Mouse (Mus musculus) brain, embryonic 18.5 days (tissue): ENCODE results near the gene Tppp3.

Experiments
- DNase-seq: peaks from one replicate; pipeline ENCODE4 v3.0.0-alpha.2; 2012; ENCODE audit warnings: low read depth, low spot score

Gene Tppp3

DNA sequence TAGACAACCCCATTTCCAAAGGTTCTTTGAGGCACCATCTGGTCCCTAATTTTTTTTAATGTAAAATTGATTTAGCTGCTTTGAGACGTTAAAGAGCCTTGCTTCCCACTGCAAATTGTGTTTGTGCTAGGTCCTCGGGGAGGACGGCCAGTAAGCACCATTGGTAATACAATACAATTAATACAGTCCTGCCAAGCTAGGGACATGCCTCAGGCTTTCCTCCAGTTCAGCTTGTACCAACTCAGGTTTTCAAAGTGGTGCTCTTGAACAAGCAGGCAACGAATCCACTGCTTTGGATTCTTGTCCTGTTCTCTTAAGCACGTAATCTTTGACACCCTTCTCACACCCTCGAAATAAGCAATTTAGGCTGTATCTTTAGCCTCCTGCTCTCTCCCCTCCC lies 38.3 kb downstream of the Tppp3 start:
- no peak for DNase-seq

DNA sequence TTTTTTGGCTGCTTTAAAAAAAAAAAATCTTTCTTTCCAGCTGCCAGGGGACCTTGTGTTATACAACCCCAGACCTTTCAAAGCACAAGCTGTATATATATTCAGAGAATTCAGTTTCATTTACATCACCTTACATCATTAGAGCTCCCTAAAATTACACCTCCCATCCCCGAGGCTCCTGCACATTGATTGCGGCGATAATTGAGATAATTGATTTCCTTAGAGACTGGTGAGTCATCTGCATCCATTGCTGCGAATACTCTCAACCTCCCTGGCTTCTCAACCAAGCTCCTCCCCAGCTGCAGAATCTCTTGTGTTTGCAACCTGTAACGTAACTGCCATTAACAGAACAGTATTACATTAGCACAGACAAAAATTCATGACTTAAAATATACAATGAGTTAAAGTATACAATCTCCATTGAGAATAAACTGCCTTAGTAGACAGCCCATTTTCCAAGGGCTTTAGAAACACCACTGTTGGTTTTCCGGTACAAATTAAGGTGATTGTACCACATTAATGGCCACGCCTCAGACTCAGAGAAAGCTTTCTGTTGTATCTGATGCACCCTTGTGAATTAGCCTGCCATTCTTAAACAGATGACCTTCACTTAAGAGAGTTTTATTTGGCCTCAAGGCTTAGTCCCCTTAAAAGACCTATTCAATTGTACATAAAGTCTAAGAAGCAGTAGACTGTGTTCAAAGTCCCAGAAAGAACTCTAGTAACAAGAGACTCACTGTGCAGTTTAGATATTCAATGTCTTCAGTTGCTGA lies 39.4 kb downstream of the Tppp3 start:
- DNase-seq = no peak

DNA sequence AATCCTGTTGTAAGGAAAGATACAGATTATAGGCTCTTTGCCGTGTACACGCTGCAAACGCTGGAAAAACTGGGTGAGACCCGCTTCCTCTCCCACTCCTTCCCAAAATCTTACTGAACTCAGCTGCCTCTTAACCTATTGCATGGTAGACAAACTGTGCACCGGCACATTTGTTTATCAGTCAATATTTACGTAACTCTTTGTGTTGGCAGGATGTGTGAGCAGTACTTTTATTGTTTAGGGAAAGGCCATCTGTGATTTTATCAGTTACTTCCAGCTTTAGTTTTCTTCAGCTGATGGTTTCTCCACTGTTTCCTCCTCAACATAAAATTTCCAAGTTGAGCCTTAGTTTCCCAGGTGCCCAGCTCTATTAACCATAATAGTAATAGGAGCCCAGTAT lies 44.4 kb downstream of the Tppp3 start:
- DNase-seq = no peak

DNA sequence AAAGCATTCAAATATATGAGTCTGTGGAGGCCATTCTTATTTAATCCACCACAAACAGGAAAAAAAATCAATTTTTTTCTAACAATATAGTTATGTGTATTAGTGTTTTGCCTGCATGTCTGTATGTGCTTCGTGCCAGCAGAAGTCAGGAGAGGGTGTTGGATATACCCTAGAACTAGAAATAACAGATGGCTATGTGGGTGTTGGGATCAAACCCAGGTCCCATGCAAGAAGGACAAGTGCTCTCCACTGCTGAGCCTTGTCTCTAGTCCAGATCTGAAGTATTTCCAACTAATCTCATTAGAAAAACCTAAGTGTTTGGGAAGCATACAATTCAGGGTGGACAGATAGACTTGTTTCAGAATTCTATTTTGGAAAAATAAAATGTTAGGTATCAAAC lies 49.3 kb downstream of the Tppp3 start:
- no peak for DNase-seq

DNA sequence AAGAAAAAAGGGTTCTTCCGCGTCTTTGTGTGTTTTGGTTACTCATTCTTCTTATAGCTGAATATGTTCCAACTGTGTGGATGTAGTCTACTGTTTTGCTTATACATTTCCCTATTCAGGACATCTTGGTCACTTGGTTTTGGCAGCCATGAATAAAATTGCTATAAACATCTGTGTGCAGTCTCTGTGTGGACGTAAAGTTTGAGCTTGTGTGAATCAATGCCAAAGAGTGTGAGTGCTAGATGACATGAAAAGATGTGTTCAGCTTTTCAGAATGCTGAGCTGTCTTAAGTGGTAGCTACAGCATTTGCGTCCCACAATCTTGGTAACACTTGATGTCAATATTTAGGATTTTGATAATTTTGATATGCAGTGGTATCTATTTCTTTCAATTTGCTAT lies 51.5 kb downstream of the Tppp3 start:
- DNase-seq = no peak

DNA sequence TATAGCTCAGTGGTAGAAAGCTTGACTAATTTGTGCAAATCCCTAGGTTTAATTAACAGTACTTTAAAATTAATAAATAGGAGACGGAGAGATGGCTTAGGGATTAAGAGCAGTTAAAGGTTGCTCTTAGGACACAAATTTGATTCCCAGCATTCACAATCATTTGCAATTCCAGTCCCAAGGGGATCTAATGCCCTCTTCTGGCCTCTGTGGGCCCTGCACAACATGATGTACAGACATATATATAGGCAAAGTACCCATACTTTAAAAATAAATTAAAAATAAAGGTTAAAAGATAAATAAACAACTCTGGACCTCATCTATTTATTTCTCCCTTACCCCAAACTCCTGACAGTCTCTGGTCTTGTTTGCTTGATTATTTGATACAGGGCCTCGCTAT lies 52.3 kb downstream of the Tppp3 start:
- no peak for DNase-seq
